Comparison of ENCODE assay signal across 14 mouse cellular contexts in the genomic region with DNA sequence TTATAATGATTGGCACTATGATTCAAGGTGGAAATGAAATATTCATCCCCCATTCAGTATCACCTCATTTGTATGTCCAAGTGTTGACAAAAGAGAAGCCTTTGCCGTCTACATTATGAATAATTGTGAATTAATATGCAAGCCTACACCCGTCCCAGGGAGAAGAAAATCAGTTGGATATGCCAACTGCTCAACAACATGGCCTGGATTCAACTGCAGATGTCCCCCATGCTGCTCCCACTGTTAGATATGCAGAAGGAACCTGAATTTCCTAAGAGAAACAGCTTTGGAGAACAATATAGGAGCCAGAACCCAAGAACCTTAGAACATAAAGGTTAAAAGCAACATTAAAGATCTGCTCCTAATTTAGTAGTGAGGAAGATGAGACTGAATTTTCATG.
"Had no signal": no experiment of that assay in that cellular context is flagged by ENCODE, and none has a peak within 500 bp of the region (broad histone marks: within the 10 kb centered on the region; RNA-seq: fewer than 3 reads in every experiment).

No protein-coding gene starts in this region.

- H3K36me3 ChIP-seq: limb, embryonic 15.5 days; liver, embryonic 12.5 days; midbrain, embryonic 10.5 days; neural tube, embryonic 15.5 days had no signal

- DNase-seq: kidney, adult 9 months; kidney, postnatal 36 days; lung, embryonic 14.5 days; lung, postnatal 10 days; lung, postnatal 4 days; midbrain, embryonic 14.5 days; right cerebral cortex, adult 18-20 months; thymus, postnatal 4 days had no signal

- H3K9ac ChIP-seq: limb, embryonic 15.5 days; liver, embryonic 12.5 days; lung, embryonic 14.5 days; neural tube, embryonic 15.5 days had no signal

- H3K4me2 ChIP-seq: limb, embryonic 15.5 days; liver, embryonic 12.5 days; lung, embryonic 14.5 days; neural tube, embryonic 15.5 days had no signal

- H3K27ac ChIP-seq: kidney, postnatal 0 days; limb, embryonic 15.5 days; liver, embryonic 12.5 days; midbrain, embryonic 10.5 days; neural tube, embryonic 15.5 days had no signal

- ATAC-seq: liver, embryonic 12.5 days had no signal

- H3K27me3 ChIP-seq: limb, embryonic 15.5 days; liver, embryonic 12.5 days; neural tube, embryonic 15.5 days had no signal

- H3K4me3 ChIP-seq: limb, embryonic 15.5 days; liver, embryonic 12.5 days; midbrain, embryonic 10.5 days; myocyte; neural tube, embryonic 15.5 days had no signal

- H3K9me3 ChIP-seq: limb, embryonic 15.5 days; liver, embryonic 12.5 days; midbrain, embryonic 10.5 days; neural tube, embryonic 15.5 days had no signal

- H3K4me1 ChIP-seq: limb, embryonic 15.5 days; liver, embryonic 12.5 days; midbrain, embryonic 10.5 days; neural tube, embryonic 15.5 days had no signal
